Mouse (Mus musculus) brown adipose tissue, adult 24 weeks (tissue): ENCODE measurements around the gene Slc19a2. TPM values are rescaled to one million over a fixed set of nuclear protein-coding genes. Genes with fewer than 3 reads are reported as not detected.
"Not testable (repeated sequence)": the region's sequence is repeated elsewhere in the genome, so short reads cannot be mapped to it uniquely, and the experiment has no call there.

Experiments used
- H3K27ac ChIP-seq: fragments of 200-500 bp; replicated peaks from 2 replicates; pipeline ENCODE4 v1.5.1; 2012; ENCODE audit warnings: low read depth, mild to moderate bottlenecking, low read length
- H3K4me1 ChIP-seq: fragments of 200-500 bp; 2 replicates; pipeline ENCODE4 v1.6.1; 2012; ENCODE audit warnings: low read length, mixed read lengths; ENCODE audit not compliant: control insufficient read depth, insufficient read depth, insufficient read length
- H3K4me3 ChIP-seq: fragments of 200-500 bp; 2 replicates; pipeline ENCODE4 v1.5.1; 2012; ENCODE audit warnings: low read depth, mild to moderate bottlenecking, low read length, moderate library complexity; ENCODE audit not compliant: insufficient read depth
- polyA plus RNA-seq: library from polyadenylated mRNA; stranded (reverse); fragments of >200 nt; gene quantifications from 2 replicates; pipeline ENCODE4 v1.2.4, GENCODE M21; 2012; ENCODE audit not compliant: missing spikeins, insufficient read depth, insufficient read length

The Slc19a2 gene
- polyA plus RNA-seq = 3.5 and 4.1 TPM in 2 replicates

GRCm38 (mm10) chr1:164248465-164249331 is at the start of gene Slc19a2:
Slc19a2 (plus strand) TSS chr1:164249046.
- Histone ChIP-seq H3K27ac (peak within 1 kb of the TSS; percentile 93), H3K4me3 (peak within 1 kb of the TSS; percentile 82)

GRCm38 (mm10) chr1:164199551-164199950 is 49.3 kb upstream of the Slc19a2 start:
- Histone ChIP-seq H3K27ac (no peak overlapping the region), H3K4me3 (no peak overlapping the region), H3K4me1 (no peaks in the 10 kb centered on the region)

More at GRCm38 (mm10) chr1:164248465-164249331, at the start of gene Slc19a2:
- no peaks in the 10 kb centered on the region for H3K4me1 ChIP-seq

- no peak overlapping the region for H3K4me3 ChIP-seq
- no peaks in the 10 kb centered on the region for H3K4me1 ChIP-seq
- no peak overlapping the region for H3K27ac ChIP-seq
These were observed 40.4 kb upstream of the Slc19a2 start for GRCm38 (mm10) chr1:164208437-164208836.

- no peak overlapping the region for H3K27ac ChIP-seq
- H3K4me1 ChIP-seq = no peaks in the 10 kb centered on the region
- H3K4me3 ChIP-seq = no peak overlapping the region
These were observed 37.9 kb upstream of the Slc19a2 start for GRCm38 (mm10) chr1:164210899-164211298.

- Histone ChIP-seq H3K4me3 (no peak overlapping the region), H3K4me1 (no peaks in the 10 kb centered on the region), H3K27ac (no peak overlapping the region)
These were observed 36.2 kb upstream of the Slc19a2 start for GRCm38 (mm10) chr1:164212686-164213085.

- H3K27ac ChIP-seq = no peak overlapping the region
- H3K4me3 ChIP-seq = no peak overlapping the region
- H3K4me1 ChIP-seq = no peaks in the 10 kb centered on the region
These were observed 34.7 kb upstream of the Slc19a2 start for GRCm38 (mm10) chr1:164214190-164214589.

- H3K27ac ChIP-seq = no peak overlapping the region
- H3K4me1 ChIP-seq = no peaks in the 10 kb centered on the region
- H3K4me3 ChIP-seq = no peak overlapping the region
These were observed 33.7 kb upstream of the Slc19a2 start for GRCm38 (mm10) chr1:164215097-164215496.

GRCm38 (mm10) chr1:164215540-164215939 is 33.3 kb upstream of the Slc19a2 start:
- H3K4me1 ChIP-seq = no peaks in the 10 kb centered on the region
- no peak overlapping the region for H3K4me3 ChIP-seq
- H3K27ac ChIP-seq = no peak overlapping the region

GRCm38 (mm10) chr1:164217791-164218685 is 30.8 kb upstream of the Slc19a2 start:
- Histone ChIP-seq H3K4me1 (no peaks in the 10 kb centered on the region), H3K4me3 (no peak overlapping the region), H3K27ac (no peak overlapping the region)

GRCm38 (mm10) chr1:164220261-164220660 is 28.6 kb upstream of the Slc19a2 start:
- Histone ChIP-seq H3K27ac (no peak overlapping the region), H3K4me1 (no peaks in the 10 kb centered on the region), H3K4me3 (no peak overlapping the region)

GRCm38 (mm10) chr1:164223089-164223488 is 25.8 kb upstream of the Slc19a2 start:
- H3K4me3 ChIP-seq = no peak overlapping the region
- H3K27ac ChIP-seq = no peak overlapping the region
- no peaks in the 10 kb centered on the region for H3K4me1 ChIP-seq

- not testable (repeated sequence) for H3K4me1 ChIP-seq, H3K27ac ChIP-seq, H3K4me3 ChIP-seq
These were observed 16.8 kb upstream of the Slc19a2 start for GRCm38 (mm10) chr1:164231937-164232570.

GRCm38 (mm10) chr1:164233447-164233846 is 15.4 kb upstream of the Slc19a2 start:
- Histone ChIP-seq H3K4me1 (no peaks in the 10 kb centered on the region), H3K27ac (no peak overlapping the region), H3K4me3 (no peak overlapping the region)

- Histone ChIP-seq H3K4me1 (no peaks in the 10 kb centered on the region), H3K4me3 (no peak overlapping the region), H3K27ac (no peak overlapping the region)
These were observed 13.8 kb upstream of the Slc19a2 start for GRCm38 (mm10) chr1:164235078-164235477.

- no peak overlapping the region for H3K4me3 ChIP-seq
- H3K4me1 ChIP-seq = no peaks in the 10 kb centered on the region
- H3K27ac ChIP-seq = no peak overlapping the region
These were observed 12.8 kb upstream of the Slc19a2 start for GRCm38 (mm10) chr1:164236078-164236477.
